Mouse (Mus musculus) kidney, adult 11 months (tissue): ENCODE results near the gene Hps6.

ENCODE experiments used
- DNase-seq: peaks from one replicate; pipeline ENCODE4 v3.0.0; 2022

Hps6 gene

DNA sequence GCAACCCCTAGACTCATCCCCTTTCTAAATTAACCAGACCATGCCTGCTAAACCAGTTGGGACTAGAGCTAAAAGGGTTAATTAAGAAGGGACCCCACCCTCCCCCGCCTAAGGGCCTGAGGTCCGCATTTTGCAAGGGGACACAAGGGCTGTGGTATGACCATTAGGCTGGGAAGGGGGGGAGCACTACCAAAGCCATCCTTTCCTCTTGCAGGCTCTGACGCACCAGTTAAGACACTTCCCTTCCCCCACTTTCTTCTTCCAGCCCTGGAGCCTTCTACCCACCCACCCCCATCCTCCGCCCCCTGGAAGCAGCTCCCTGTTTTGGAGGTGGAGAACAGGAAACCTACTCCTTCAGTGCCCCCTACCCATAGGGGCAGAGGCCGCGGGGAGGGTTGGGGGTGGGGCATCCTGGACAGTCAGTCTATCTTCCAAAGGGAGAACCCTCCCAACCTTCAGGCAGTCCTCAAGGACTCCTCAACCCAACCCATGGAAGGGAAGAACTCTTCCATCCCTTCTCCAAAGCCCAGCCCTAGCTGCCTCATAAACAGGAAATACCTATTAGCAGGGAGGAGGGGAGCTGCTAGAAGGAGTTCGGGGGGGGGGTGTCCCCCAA lies 42.5 kb downstream of the Hps6 start:
- DNase-seq, result peak; percentile 69

GRCm38 (mm10) chr19:46046621-46047025 lies 43.3 kb downstream of the Hps6 start:
- DNase-seq, result no peak

DNA sequence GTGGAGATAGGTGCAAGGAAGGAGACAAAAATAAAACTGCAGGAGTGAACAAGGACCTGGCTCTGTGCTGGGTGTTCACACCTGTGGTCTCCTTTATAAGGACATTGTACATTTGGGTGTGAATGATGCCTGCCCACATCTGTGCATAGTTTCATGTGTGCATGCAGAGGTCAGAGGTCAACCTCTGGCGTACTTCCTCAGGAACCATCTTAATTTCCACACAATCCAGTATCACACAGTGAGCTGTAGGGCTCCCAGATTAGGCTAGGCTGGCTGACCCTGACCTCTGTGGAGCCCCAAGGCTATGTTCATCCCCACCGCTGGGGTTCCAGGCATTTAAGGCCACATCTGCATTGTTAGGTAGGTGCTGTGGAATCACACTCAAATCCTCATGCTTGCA lies 44.1 kb downstream of the Hps6 start:
- no peak for DNase-seq

DNA sequence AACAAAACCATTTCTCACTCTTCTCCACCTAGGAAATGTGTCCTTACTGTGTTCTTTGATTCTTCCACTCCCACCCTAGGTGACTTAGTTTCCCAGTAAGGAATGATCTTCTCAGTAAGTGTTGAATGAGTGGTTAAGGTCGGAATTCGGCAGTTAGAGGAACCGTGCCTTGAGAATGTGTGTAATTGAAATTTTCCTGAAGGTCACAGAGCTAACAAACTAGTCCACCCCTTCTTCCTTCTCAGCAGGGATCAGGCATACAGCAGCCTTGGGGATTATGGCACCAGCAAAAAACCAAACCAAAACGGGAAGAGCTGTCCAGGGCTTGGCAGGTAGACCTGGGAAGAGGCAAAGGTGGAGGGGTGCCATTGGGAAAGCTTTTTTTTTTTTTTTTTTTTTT lies 45.8 kb downstream of the Hps6 start:
- DNase-seq, result no peak

DNA sequence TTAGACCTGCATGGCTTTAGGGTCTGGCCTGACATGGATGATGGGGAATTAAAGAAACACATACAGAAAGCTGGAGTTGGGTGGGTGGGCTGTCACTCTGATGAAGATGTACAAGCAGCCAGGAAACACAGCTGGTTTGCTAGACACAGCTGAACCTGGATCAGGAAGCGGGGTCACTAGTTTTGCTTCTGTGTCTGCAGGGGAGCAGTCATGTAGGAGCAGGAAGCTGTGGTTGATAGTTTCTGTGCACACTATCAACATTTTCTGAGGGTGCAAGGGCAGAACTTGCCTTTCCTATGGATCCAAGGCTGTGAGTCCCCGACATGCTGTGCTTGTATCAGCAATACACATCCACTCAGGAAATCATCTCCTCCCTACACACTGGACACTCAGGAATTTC lies 47.2 kb downstream of the Hps6 start:
- no peak for DNase-seq
